Mouse (Mus musculus): ENCODE data around the gene Osbpl5. TPM values are rescaled to one million over a fixed set of nuclear protein-coding genes. Genes with fewer than 3 reads are reported as not detected.
"Not testable (repeated sequence)": the region's sequence is repeated elsewhere in the genome, so short reads cannot be mapped to it uniquely, and the experiment has no call there.

The Osbpl5 gene
- total RNA-seq, 2 experiments from 2014 or later = 48.5 to 48.6 TPM

GRCm38 (mm10) chr7:143649034-143649768, 107.6 kb downstream of the Osbpl5 start, which contains the start of gene Tnfrsf22:
Gene Tnfrsf22, minus strand, starts transcription at chr7:143649661.
- DNase-seq (ENCODE audit: low spot score in 2 of 2) = peak; percentile 72 to 82

- not testable (repeated sequence) for DNase-seq (ENCODE audit: low spot score in 2 of 2)
These were observed 112.8 kb downstream of the Osbpl5 start for GRCm38 (mm10) chr7:143643949-143644348.

Small RNA genes lying within 50 kb of the gene (microRNA-seq; reads per million reads assigned to microRNA genes)
- gene Gm22064 = 0 reads per million in 2 experiments

Other genes with a start within 250 kb of the Osbpl5 start
- 100 to 1,000 TPM; 133 to 144 TPM for gene Nap1l4, start 207.9 kb downstream of the Osbpl5 start, total RNA-seq (2021)
- 10 to 100 TPM; 63.9 to 72.2 TPM for gene Cars, start 156.9 kb downstream of the Osbpl5 start, total RNA-seq (2021)
- under 1 TPM; 0.18 to 0.25 TPM for gene Tnfrsf26, start 128.3 kb downstream of the Osbpl5 start, total RNA-seq (2021)
- 1 to 10 TPM; 4.2 to 5.1 TPM for gene Tnfrsf22, start 107.3 kb downstream of the Osbpl5 start, total RNA-seq (2021)
- 1 to 10 TPM; 2.1 to 2.3 TPM for gene Tnfrsf23, start 71.1 kb downstream of the Osbpl5 start, total RNA-seq (2021)
- gene Mrgprg, start 10.0 kb upstream of the Osbpl5 start, total RNA-seq (2021) = not detected
- gene Mrgpre, start 27.5 kb upstream of the Osbpl5 start, total RNA-seq (2021) = 1 to 10 TPM; 9.1 to 9.4 TPM
- 1 to 10 TPM; 6.1 to 6.4 TPM for gene Nadsyn1, start 65.9 kb upstream of the Osbpl5 start, total RNA-seq (2021)
- gene Dhcr7, start 66.2 kb upstream of the Osbpl5 start, total RNA-seq (2021) = 10 to 100 TPM; 80.0 to 85.0 TPM
- not detected for gene Gm498, start 109.9 kb upstream of the Osbpl5 start, total RNA-seq (2021)
- 100 to 1,000 TPM; 113 to 116 TPM for gene Shank2, start 244.9 kb upstream of the Osbpl5 start, total RNA-seq (2021)

Data from layer of hippocampus, postnatal 10 days (tissue).